Mouse (Mus musculus) embryo, embryonic 11.5 days (tissue): Measurements from ENCODE around the gene Cdk2.

Source experiments
- DNase-seq: peaks from one replicate; pipeline ENCODE4 v3.0.0-alpha.2; 2012; ENCODE audit warnings: low read depth, low spot score

The Cdk2 gene

GRCm38 (mm10) chr10:128703895-128704294 lies 936 bp downstream of the Cdk2 start, which contains the start of gene Pmel:
Gene Pmel, plus strand, starts transcription at chr10:128704195.
- no peak for DNase-seq

DNA sequence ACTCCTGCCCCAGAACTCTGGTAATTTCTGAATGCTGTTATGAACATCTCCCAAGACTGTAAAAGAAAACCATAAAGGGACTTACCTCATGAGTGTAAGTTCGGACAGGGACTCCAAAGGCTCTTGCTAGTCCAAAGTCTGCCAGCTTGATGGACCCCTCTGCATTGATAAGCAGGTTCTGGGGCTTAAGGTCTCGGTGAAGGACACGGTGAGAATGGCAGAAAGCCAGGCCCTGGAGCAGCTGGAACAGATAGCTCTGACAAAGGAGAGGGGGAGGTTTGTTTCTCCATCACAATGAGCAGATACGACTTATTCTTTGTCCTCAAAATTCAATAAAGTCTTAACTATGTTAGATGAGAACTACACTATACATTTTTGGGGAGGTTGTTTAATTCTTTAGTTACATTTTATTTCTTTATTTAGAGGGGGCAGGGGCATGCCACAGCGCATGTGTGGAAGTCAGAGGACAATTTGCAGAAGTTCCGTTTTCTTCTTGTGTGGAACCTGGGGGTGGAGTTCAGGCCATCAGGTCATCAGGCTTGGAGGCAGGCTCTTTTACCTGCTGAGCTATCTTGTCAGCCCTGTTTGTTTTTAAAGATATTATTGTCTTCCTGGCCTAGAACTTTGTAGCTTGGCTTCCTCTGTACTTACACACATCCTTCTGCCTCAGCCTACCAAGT lies 2.4 kb downstream of the Cdk2 start:
- DNase-seq, result no peak

DNA sequence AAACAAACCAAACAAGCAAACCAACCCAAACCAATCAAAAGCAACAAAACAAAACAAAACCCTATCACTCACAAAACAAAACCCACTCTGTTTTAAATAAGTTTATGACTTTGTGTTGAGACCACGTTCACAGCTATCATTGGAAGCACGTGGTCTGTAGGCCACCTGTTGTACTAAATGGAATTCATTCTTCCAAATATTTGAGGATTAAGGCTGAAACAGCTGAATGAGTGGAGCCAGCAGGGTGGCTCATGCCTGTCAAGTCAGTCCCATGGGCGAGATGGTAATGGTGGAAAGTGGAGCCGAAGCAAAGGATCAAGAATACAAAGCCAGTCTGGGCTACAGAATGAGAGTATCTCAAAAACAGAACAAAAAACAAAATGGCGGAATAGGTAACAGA lies 4.1 kb downstream of the Cdk2 start:
- no peak for DNase-seq

- DNase-seq, result no peak
Observed at GRCm38 (mm10) chr10:128699611-128700010, 5.2 kb downstream of the Cdk2 start.

DNA sequence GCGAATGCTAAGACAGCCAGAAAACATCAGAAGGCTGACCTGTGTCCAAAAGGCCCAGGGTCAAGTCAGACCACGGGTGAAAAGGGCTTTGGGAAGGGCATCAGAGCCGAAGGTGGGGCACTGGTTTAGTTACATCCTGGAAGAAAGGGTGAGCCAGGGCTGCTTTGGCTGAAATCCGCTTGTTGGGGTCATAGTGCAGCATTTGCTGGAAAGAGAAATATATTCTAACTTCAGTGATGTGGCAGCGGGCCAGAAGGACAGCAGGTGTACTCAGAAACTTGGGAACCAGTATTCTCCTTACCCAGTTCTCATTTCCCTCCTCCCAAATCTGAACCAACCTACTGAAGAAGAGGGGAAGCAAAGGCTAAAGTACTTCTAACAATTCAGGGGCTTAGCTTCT lies 5.8 kb downstream of the Cdk2 start:
- no peak for DNase-seq

DNA sequence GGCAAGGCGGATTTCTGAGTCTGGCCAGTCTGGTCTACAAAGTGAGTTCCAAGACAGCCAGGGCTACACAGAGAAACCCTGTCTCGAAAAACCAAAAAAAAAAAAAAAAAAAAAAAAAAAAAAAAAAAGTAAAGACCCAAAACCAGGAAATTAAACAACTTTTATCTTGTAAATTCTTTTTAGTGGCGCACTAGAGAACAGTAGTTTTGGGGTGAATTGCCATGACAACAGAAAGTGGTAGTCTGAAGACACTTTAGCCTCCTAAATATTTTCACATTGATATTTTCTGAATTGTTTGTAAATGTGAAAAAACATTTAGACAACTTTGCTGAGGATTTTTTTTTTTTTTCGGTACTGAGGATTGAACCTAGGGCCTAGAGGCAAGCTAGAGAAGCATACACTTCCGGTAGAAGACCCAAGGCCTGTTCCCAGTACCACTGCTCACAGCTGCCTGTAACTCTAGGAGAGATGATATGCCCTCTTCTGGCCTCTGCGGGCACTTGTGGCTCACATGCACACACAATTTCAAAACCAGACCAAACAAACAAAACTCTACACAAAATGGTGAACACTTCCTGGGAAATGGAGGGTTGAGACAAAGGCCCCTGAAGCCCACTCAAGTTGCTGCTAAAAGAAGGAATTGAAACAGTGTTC lies 7.6 kb downstream of the Cdk2 start:
- no peak for DNase-seq

GRCm38 (mm10) chr10:128695992-128696807 lies 8.6 kb downstream of the Cdk2 start, which contains the start of gene Rab5b:
Gene Rab5b, minus strand, starts transcription at chr10:128696264.
- peak; percentile 97 for DNase-seq

GRCm38 (mm10) chr10:128695411-128695991 lies 9.3 kb downstream of the Cdk2 start:
- DNase-seq, result no peak

GRCm38 (mm10) chr10:128674469-128675008 lies 30.3 kb downstream of the Cdk2 start:
- no peak for DNase-seq

DNA sequence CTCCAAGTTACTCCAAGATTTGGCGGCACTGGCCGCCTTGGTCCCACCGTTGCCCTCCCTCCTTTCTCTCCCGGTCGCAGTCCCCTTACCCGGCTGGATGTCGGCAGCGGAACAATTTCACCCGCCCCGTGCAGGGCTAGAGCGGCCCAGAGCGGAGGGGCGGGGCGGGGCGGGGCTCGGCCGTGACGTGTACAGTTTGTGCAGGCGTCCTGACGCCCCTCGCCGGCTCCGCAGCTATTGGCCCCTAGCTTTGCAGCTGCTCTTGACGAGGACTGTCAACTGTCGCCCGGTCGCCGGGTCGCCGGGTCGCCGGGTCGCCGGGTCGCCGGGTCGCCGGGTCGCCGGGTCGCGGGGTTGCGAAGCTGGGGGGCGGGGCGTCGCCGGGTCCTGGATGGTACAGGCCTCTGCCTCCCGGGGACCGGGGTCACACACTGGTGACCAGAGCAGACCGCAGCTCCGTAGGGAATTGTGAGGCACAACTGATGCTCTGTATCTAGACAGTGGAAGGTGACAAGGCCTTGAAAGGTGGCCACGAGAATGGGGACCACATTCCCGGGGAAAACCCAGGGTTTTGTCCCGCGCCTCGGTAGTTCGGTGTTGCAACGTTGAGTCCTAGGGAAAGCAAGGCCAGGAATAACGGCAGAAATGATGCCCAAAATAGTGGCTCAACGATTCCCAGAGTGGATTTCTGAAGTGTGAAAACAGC lies 30.9 kb downstream of the Cdk2 start, which contains the start of gene Suox:
Gene Suox, minus strand, starts transcription at position 311 of the 706 bp plus-strand sequence.
- DNase-seq, result peak; percentile 71

DNA sequence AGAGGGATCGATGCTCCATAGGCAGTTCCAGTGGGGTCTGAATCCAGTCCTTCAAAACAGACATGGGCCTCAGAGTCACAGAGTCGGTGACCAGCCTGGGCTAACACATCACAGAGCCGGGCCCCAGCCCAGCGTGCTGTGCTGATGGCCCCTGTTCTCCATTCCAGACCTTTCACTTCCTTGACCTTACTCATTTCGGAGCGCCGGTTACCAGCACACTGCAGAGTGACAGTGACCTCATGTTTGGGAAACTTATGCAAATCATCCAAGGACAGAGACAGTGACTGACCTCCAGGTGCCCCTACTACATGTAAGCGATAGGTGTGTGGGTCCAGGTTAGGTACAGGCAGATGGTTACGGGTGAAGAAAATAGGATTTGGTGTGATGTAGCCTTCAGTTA lies 33.7 kb downstream of the Cdk2 start:
- DNase-seq, result no peak

DNA sequence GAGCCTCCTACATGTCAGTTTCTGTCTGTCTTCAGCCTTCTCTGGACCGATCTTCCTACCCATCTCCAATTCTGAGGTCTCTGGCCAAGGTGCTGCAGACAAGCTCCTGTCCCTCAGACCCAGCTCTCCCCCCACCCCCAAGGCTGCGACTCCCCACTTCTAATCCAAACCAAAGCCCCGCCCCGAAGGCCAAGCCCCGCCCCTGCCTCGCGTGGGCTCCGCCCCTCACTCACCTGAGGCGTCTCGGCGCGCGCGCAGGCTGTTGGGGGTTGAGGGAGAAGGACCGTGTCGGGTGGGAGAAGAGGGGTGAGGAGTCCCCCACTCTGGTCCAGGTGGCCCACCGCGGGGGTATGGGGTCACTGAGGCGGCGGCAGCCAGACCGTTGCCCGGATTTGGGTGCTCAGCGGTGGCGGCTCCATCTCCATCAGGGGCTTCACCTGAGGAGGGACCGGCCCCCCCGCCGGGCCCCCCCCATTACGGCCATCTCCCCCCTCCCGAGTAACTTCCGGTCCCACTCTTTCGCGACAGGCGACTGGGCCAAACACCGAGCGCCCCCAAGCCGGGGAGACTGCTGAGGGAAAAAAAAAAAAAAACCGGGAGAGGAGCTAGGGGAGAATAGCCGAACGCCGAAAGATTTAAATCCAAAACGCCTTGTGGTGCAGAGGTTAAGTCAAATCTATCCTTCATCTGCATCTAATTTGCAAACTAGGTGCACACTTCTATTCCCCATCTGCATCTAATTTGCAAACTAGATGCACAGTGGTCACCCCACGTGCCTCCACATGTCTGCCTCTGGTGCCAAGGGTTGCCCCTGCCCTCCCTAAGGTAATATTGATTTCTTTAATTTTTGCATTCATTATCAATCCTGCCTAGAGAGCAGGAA lies 35.8 kb downstream of the Cdk2 start:
- DNase-seq, result peak; percentile 29

DNA sequence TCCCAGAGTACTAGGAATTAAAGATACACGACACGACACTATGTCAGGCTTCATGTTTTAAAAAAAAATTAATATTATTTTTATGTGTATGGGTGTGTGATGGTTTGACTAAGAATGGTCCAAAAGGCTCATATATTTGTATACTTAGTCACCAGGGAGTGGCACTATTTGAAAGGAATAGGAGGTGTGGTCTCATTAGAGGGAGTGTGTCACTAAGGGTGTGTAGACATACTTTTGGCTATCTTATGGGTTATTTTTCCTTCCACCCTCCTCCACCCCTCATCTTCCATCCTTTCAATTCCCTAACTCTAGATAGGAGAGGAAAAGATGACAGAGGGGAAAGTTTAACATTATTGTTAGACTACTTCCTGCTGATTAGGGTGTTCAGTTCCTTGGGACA lies 39.0 kb downstream of the Cdk2 start:
- no peak for DNase-seq

- no peak for DNase-seq
Observed at GRCm38 (mm10) chr10:128665307-128665706, 39.5 kb downstream of the Cdk2 start.

GRCm38 (mm10) chr10:128664808-128665207 lies 40.0 kb downstream of the Cdk2 start:
- no peak for DNase-seq

- no peak for DNase-seq
Observed at GRCm38 (mm10) chr10:128663441-128664220, 41.2 kb downstream of the Cdk2 start.

DNA sequence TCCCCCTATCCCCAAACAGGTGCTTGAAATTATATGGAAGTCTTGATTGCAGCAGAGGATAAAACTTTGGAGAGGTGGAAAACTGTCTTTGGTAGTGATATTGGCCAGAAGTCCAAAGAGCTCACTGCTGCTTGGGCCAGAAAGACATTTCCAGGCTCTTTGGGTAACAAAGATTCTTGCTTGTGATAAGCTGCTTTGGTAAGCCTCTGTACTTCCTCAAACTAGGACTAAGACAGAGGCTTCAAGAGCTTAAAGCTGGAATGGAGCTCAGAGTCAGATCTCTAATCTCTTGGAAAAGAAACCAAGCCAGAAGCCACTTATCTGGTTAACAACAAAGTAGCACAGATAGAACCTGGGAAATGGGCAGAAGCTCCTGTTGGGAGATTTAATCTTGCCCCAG lies 42.4 kb downstream of the Cdk2 start:
- DNase-seq, result no peak

DNA sequence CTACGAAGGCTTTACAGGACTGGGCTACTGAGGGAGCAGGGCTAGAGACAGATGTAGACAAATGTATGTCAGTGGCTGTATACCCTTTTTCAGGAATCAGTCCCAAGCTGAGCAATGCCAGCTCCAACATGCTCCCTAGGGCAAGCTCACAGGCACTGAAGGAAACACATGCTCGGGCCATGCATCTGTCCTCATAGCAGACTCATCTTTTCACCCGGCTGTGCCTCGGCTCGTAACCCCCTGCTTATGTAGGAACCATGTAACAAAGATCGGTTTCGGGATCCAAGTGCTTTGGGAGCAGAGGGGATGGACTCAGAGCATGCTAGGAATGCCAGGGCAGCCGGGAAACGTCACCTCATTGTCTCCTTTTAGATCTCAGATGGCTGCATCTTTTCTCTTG lies 45.3 kb downstream of the Cdk2 start:
- no peak for DNase-seq

DNA sequence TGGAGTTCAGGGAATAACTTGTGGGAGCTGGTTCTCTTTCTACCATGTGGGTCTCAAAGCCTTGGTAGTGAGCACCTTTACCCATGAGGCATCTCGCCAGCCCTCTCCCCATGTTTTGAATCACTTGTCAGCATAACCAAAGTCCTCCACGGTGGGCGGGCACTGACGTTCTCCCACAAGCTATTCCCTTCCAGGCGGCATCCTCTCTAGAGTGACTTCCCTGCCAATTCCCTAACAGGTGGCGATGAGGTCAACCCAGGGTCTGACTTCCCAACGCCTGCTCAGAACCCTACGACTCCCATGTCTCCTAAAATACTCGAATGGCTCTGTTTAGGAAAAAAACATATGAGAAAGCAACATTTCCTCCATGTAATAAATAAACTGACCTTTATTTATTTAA lies 47.0 kb downstream of the Cdk2 start:
- DNase-seq, result no peak
